Comparison of ENCODE assay signal across 31 mouse cellular contexts in the genomic region with DNA sequence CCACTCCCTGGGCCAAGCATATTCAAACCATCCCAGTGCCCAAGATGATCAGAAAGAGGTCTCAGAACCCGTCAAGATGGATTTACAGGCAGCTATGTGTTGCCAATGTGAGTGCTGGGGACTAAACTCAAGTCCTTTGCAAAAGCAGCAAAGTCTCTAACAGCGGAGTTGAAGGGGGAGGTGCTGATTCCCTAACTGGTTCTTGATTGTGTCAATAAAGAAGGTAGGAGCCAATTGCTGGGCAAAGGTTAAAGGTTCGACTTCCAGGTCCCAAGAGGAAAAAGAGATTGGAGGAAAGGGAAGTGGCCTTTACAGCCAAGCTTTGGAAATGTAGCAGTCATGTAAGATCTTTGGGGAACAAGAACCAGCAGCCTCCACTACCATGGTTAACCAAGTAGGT. TPM values are rescaled to one million over a fixed set of nuclear protein-coding genes. Genes with fewer than 3 reads are reported as not detected.
DNase-seq lines count a peak whose midpoint lies in the region; ATAC-seq lines count a peak whose summit lies in the region.
"Had no signal": no experiment of that assay in that cellular context is flagged by ENCODE, and none has a peak within 500 bp of the region (broad histone marks: within the 10 kb centered on the region; RNA-seq: fewer than 3 reads in every experiment).

No protein-coding gene starts in this region.

- H3K36me3 ChIP-seq in intestine, embryonic 16.5 days (ENCODE audit: control insufficient read depth, insufficient read depth, low read length) = no peaks in the 10 kb centered on the region
- H3K36me3 ChIP-seq in liver, embryonic 16.5 days (ENCODE audit: control insufficient read depth, insufficient read depth) = no peaks in the 10 kb centered on the region
- H3K36me3 ChIP-seq: stomach, embryonic 15.5 days had no signal

- no peaks in the 10 kb centered on the region for H3K27me3 ChIP-seq in intestine, embryonic 16.5 days (replicated peaks; ENCODE audit: control insufficient read depth, insufficient read depth, low read length)
- no peaks in the 10 kb centered on the region for H3K27me3 ChIP-seq in liver, embryonic 16.5 days (ENCODE audit: control insufficient read depth, insufficient read depth, low read depth, low read length)
- H3K27me3 ChIP-seq: embryonic facial prominence, embryonic 13.5 days; forebrain, embryonic 12.5 days; hindbrain, embryonic 15.5 days; limb, embryonic 13.5 days; megakaryocyte, embryonic 14.5 days; neural tube, embryonic 13.5 days; stomach, embryonic 15.5 days had no signal

- peak; percentile 66 for ATAC-seq in intestine, embryonic 16.5 days
- ATAC-seq in liver, embryonic 16.5 days (ENCODE audit: low read depth) = peak; percentile 37; the same call in 1 of the 2 replicates
- ATAC-seq: CD4-positive, CD25-positive, alpha-beta regulatory T cell, adult 4 months had no signal

- peak overlapping the region; percentile 42; the same call in 1 of the 2 replicates for H3K27ac ChIP-seq in intestine, embryonic 16.5 days (ENCODE audit: low read length)
- peak overlapping the region; percentile 41; the same call in 1 of the 2 replicates for H3K27ac ChIP-seq in liver, embryonic 16.5 days (ENCODE audit: low read length)
- H3K27ac ChIP-seq: embryonic facial prominence, embryonic 13.5 days; forebrain, embryonic 12.5 days; gastrocnemius, adult 2 months; hindbrain, embryonic 15.5 days; kidney, postnatal 0 days; layer of hippocampus, adult 2 months; limb, embryonic 13.5 days; neural tube, embryonic 13.5 days; stomach, embryonic 15.5 days had no signal

- H3K4me1 ChIP-seq in intestine, embryonic 16.5 days (ENCODE audit: control insufficient read depth, insufficient read depth, low read length) = no peaks in the 10 kb centered on the region
- H3K4me1 ChIP-seq in liver, embryonic 16.5 days (ENCODE audit: control insufficient read depth, low read depth, low read length) = no peaks in the 10 kb centered on the region; the same call in 1 of the 2 replicates
- H3K4me1 ChIP-seq: embryonic facial prominence, embryonic 13.5 days; forebrain, embryonic 12.5 days; hindbrain, embryonic 15.5 days; limb, embryonic 13.5 days; stomach, embryonic 15.5 days had no signal

- no peak overlapping the region for H3K4me2 ChIP-seq in intestine, embryonic 16.5 days (ENCODE audit: low read depth, low read length)
- peak overlapping the region; percentile 17; the same call in 1 of the 2 replicates for H3K4me2 ChIP-seq in liver, embryonic 16.5 days (ENCODE audit: low read depth, low read length)
- H3K4me2 ChIP-seq: embryonic facial prominence, embryonic 13.5 days; forebrain, embryonic 12.5 days; heart, embryonic 11.5 days; hindbrain, embryonic 15.5 days; limb, embryonic 13.5 days; lung, embryonic 14.5 days; neural tube, embryonic 13.5 days; stomach, embryonic 15.5 days had no signal

- H3K9ac ChIP-seq in intestine, embryonic 16.5 days (ENCODE audit: low read depth, low read length) = no peak overlapping the region
- no peak overlapping the region for H3K9ac ChIP-seq in liver, embryonic 16.5 days (ENCODE audit: low read depth, low read length)
- H3K9ac ChIP-seq: embryonic facial prominence, embryonic 13.5 days; forebrain, embryonic 12.5 days; hindbrain, embryonic 15.5 days; limb, embryonic 13.5 days; lung, embryonic 14.5 days; neural tube, embryonic 13.5 days; stomach, embryonic 15.5 days had no signal

- intact Hi-C loops in left cerebral cortex, postnatal 36 days (cut with DNase I) = no loop called here

- DNase-seq in adrenal gland, postnatal 14 days = peak; percentile 13
- no peak for DNase-seq in adrenal gland, adult (ENCODE audit: inconsistent age in 2 of 2, low spot score in 1 of 2)
- DNase-seq in R1 (ENCODE audit: low read depth, low spot score) = peak; percentile 5
- DNase-seq in left cerebral cortex, postnatal 36 days (ENCODE audit: low spot score in 2 of 2) = no peak
- DNase-seq in gastrocnemius, postnatal 10 days = no peak
- DNase-seq in frontal cortex, postnatal 14 days (ENCODE audit: low spot score in 2 of 2) = no peak
- DNase-seq: cerebellum, adult 18-20 months; cerebellum, postnatal 14 days; embryo, embryonic 11 days; gastrocnemius, adult 2 months; layer of hippocampus, postnatal 36 days; lung, embryonic 14.5 days; midbrain, embryonic 14.5 days; retina, postnatal 1 day; right cerebral cortex, postnatal 25 days; thymus, postnatal 25 days had no signal

- no peaks in the 10 kb centered on the region for H3K9me3 ChIP-seq in intestine, embryonic 16.5 days (ENCODE audit: control insufficient read depth, low read length)
- no peaks in the 10 kb centered on the region for H3K9me3 ChIP-seq in liver, embryonic 16.5 days (replicated peaks; ENCODE audit: control insufficient read depth, low read length)
- H3K9me3 ChIP-seq: embryonic facial prominence, embryonic 13.5 days; forebrain, embryonic 12.5 days; hindbrain, embryonic 15.5 days; limb, embryonic 13.5 days; megakaryocyte, embryonic 14.5 days; neural tube, embryonic 13.5 days; stomach, embryonic 15.5 days had no signal

- no peak overlapping the region for H3K4me3 ChIP-seq in intestine, embryonic 16.5 days (ENCODE audit: low read length)
- no peak overlapping the region for H3K4me3 ChIP-seq in liver, embryonic 16.5 days (ENCODE audit: low read depth, low read length)
- H3K4me3 ChIP-seq: embryonic facial prominence, embryonic 13.5 days; erythroblast, embryonic 14.5 days; forebrain, embryonic 12.5 days; gastrocnemius, adult 2 months; hindbrain, embryonic 15.5 days; layer of hippocampus, adult 2 months; limb, embryonic 13.5 days; megakaryocyte, embryonic 14.5 days; myocyte; neural tube, embryonic 13.5 days; stomach, embryonic 15.5 days had no signal

- 58% methylated on average over 3 of the region's 3 CpGs for WGBS in intestine, embryonic 16.5 days
- WGBS in liver, embryonic 16.5 days (ENCODE audit: insufficient replicate concordance) = 47% methylated on average over 3 of the region's 3 CpGs

RNA-seq across cellular contexts. Expression of gene Tmcc1, which starts 12.6 kb away (rescaled TPM):
- total RNA-seq in adrenal gland, postnatal 14 days (2021) = 22.7 and 26.5 TPM in 2 replicates
- polyA plus RNA-seq in intestine, embryonic 16.5 days (2015; fragmentation: Nextera tagmentation; extraction: Ambion mirVana) = 7.4 and 8.9 TPM in 2 replicates
- polyA plus RNA-seq in liver, embryonic 16.5 days (2015; fragmentation: Nextera tagmentation; extraction: Ambion mirVana) = 3.3 and 3.6 TPM in 2 replicates
- 10 to 100 TPM; 63.0 to 76.8 TPM for total RNA-seq in left cerebral cortex, postnatal 36 days (2021)
- 10 to 100 TPM; 26.4 to 29.4 TPM for total RNA-seq in gastrocnemius, postnatal 10 days (2021)

RNA-seq across cellular contexts. Expression of gene Washc2, which starts 27.1 kb away (rescaled TPM):
- total RNA-seq in adrenal gland, postnatal 14 days (2021) = 41.2 and 43.4 TPM in 2 replicates
- polyA plus RNA-seq in intestine, embryonic 16.5 days (2015; fragmentation: Nextera tagmentation; extraction: Ambion mirVana) = 53.9 and 61.4 TPM in 2 replicates
- polyA plus RNA-seq in liver, embryonic 16.5 days (2015; fragmentation: Nextera tagmentation; extraction: Ambion mirVana) = 12.9 and 13.2 TPM in 2 replicates
- 100 to 1,000 TPM in 1 of 2 experiments, 10 to 100 TPM in 1; 92.1 to 106 TPM for total RNA-seq in left cerebral cortex, postnatal 36 days (2021)
- 10 to 100 TPM; 27.3 to 33.9 TPM for total RNA-seq in gastrocnemius, postnatal 10 days (2021)

Comparison
In these comparisons a context has a peak if more than half of its experiments do, and no peak if none do; other contexts are left out.
1. DNase-seq: peak in adrenal gland, postnatal 14 days (single experiment) and R1 (single experiment); none in adrenal gland, adult (0 of 2), left cerebral cortex, postnatal 36 days (0 of 2), gastrocnemius, postnatal 10 days (single experiment) and frontal cortex, postnatal 14 days (0 of 2).